Mouse (Mus musculus) megakaryocyte, adult 5-6 weeks (primary cell): ENCODE results near the gene H2al1f. TPM values are rescaled to one million over a fixed set of nuclear protein-coding genes. Genes with fewer than 3 reads are reported as not detected.
"Not testable (repeated sequence)": the region's sequence is repeated elsewhere in the genome, so short reads cannot be mapped to it uniquely, and the experiment has no call there.

Source experiments
- ATAC-seq: 2 replicates; pipeline ENCODE4 v1.8.0; 2016; ENCODE audit warnings: mild to moderate bottlenecking, inconsistent platforms; ENCODE audit not compliant: poor library complexity, severe bottlenecking
- total RNA-seq, 2 experiments: library from RNA; stranded (forward) in 1 of 2; stranded (reverse) in 1 of 2; fragments of 153-499, 151-499 nt in 1 of 2; fragments of 221-1000, 200-1000 nt in 1 of 2; gene quantifications; 2 replicates each; pipeline versions ENCODE4 v1.2.3 to v1.2.4; 2015 to 2017

Gene H2al1f
- total RNA-seq (2015) (not detected in 2 replicates), total RNA-seq (2017) (not detected in 2 replicates)

- not testable (repeated sequence) for ATAC-seq
Observed at GRCm38 (mm10) chrX:11314858-11315257, at the start of gene H2al1f. Gene H2al1f, plus strand, starts transcription at chrX:11315158.

GRCm38 (mm10) chrX:11267791-11268190 lies 47.2 kb upstream of the H2al1f start:
- no peak for ATAC-seq

- no peak for ATAC-seq
Observed at GRCm38 (mm10) chrX:11269074-11269473, 45.9 kb upstream of the H2al1f start.

DNA sequence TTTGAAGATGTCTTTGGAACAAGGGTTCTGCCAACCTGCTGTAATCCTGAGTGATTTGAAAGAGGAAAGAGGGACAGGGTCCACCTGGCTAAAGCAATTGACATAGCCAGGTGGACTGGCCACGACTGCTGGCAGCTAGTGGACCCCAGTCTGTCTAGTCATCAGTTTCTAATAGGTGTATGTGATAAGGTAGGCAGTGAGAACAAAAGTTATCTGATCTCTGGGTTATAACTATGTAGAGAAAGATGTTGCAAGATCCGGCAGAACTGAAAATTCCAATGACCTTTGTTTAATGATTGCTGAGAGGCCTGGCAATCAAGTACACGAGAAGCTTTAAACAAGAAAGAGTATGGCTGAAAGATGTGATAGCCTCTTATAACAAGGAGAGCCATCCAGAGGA lies 41.8 kb upstream of the H2al1f start:
- no peak for ATAC-seq

- no peak for ATAC-seq
Observed at GRCm38 (mm10) chrX:11277083-11277482, 37.9 kb upstream of the H2al1f start.

DNA sequence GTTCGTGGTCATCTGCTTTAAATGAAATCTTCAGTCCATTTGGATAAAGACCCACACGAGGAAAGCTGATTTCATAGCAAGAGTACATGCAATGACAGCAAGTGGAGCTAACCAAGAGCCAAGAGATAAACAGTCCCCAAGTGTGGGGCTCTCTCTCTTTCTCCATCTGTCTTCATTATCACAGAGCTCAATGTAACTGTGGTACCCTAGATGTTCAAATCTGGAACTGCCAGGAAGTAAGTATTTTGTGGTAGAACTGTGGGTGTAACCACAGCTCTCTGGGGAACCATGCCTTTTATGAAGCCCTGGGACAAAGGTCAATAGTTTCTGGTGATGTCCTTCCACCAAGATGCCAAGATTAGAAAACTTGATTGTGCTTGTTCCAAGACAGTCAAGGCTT lies 34.2 kb upstream of the H2al1f start:
- no peak for ATAC-seq

DNA sequence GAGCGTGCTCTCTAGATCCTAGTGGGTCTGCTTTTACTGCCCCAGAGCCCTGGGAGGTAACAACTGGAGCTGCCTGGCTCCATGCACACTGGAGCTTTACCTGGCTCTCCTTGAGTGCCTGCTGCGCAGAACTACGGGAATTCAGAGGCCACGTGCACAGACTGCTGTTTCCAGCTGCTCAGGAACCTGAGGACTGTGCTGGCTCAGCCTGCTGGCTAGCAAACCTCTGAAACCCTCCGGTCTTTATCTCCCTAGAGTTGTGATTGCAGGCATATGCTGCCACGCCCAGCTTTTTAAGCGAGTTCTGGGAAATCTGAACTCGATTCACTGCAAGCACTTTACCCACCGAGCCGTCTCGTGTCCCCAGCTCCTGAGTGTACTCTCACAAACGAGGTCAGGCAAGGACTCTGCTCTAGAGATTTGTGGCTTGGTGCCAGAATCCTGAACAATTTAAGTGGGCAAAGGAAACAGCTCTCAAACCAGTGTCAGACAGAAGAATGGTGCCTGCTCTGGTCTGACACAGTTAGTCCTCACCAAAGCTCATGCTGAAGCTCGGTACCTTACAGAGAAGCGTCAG lies 26.6 kb upstream of the H2al1f start:
- no peak for ATAC-seq

DNA sequence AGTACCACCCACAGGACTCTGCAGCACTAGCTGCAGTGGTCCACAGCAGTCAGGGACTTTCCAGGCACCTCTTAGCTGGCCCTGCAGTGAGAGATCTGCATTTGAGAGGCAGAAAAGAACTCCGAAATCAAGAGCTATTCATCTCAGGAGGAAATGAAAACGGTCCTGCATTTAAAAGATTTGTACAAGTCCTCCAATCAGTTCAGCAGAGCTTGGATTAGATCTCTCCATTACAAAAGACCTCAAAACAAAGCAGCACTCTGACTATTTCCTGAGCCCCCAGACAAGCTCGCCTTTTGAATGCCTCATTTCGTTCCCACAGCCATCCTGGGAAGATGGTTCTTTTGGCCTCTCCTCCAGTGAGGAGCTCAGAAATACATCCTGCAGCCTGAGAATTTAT lies 25.7 kb upstream of the H2al1f start:
- no peak for ATAC-seq

- ATAC-seq = not testable (repeated sequence)
Observed at GRCm38 (mm10) chrX:11298957-11299356, 16.0 kb upstream of the H2al1f start, which contains the start of gene H2al1a. Gene H2al1a, plus strand, starts transcription at chrX:11299257.

DNA sequence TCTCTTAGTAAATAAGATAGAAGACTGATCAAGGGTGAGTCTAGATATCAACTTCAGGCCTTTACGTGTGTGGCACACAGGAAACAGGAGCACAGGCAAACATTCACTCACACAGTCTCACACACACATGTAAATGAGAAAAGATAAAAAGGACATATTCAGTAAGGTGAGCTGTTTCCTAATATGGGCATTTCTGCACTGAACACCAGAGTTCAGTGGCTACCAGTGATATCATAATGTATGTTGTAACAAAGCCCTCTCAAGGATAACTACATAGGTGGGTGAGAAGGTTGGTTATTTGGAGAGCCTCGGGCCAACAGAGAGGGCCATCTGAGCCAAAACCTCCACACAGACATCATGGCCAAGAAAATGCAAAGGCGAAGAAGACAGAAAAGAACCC lies 12.8 kb upstream of the H2al1f start, which contains the start of gene H2al1b:
TSS of gene H2al1b (plus strand) at position 301 of the 400 bp plus-strand sequence.
- ATAC-seq = not testable (repeated sequence)

DNA sequence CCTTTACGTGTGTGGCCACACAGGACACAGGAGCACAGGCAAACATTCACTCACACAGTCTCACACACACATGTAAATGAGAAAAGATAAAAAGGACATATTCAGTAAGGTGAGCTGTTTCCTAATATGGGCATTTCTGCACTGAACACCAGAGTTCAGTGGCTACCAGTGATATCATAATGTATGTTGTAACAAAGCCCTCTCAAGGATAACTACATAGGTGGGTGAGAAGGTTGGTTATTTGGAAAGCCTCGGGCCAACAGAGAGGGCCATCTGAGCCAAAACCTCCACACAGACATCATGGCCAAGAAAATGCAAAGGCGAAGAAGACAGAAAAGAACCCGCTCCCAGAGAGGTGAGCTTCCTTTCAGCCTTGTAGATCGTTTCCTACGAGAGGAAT lies 9.6 kb upstream of the H2al1f start, which contains the start of gene H2al1c:
TSS of gene H2al1c (plus strand) at position 301 of the 400 bp plus-strand sequence.
- not testable (repeated sequence) for ATAC-seq

- not testable (repeated sequence) for ATAC-seq
Observed at GRCm38 (mm10) chrX:11308524-11308923, 6.4 kb upstream of the H2al1f start, which contains the start of gene H2al1d. Gene H2al1d, plus strand, starts transcription at chrX:11308824.

GRCm38 (mm10) chrX:11311634-11312033 lies 3.3 kb upstream of the H2al1f start, which contains the start of gene H2al1e:
Gene H2al1e, plus strand, starts transcription at chrX:11311934.
- ATAC-seq = not testable (repeated sequence)

GRCm38 (mm10) chrX:11317956-11318355 lies 3.0 kb downstream of the H2al1f start, which contains the start of gene H2al1g:
Gene H2al1g, plus strand, starts transcription at chrX:11318256.
- not testable (repeated sequence) for ATAC-seq

DNA sequence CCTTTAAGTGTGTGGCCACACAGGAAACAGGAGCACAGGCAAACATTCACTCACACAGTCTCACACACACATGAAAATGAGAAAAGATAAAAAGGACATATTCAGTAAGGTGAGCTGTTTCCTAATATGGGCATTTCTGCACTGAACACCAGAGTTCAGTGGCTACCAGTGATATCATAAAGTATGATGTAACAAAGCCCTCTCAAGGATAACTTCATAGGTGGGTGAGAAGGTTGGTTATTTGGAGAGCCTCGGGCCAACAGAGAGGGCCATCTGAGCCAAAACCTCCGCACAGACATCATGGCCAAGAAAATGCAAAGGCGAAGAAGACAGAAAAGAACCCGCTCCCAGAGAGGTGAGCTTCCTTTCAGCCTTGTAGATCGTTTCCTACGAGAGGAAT lies 6.2 kb downstream of the H2al1f start, which contains the start of gene H2al1h:
TSS of gene H2al1h (plus strand) at position 301 of the 400 bp plus-strand sequence.
- ATAC-seq = not testable (repeated sequence)

- not testable (repeated sequence) for ATAC-seq
Observed at GRCm38 (mm10) chrX:11324359-11324758, 9.4 kb downstream of the H2al1f start, which contains the start of gene H2al1i. Gene H2al1i, plus strand, starts transcription at chrX:11324659.

- ATAC-seq = not testable (repeated sequence)
Observed at GRCm38 (mm10) chrX:11327522-11327921, 12.6 kb downstream of the H2al1f start, which contains the start of gene H2al1j. Gene H2al1j, plus strand, starts transcription at chrX:11327822.

DNA sequence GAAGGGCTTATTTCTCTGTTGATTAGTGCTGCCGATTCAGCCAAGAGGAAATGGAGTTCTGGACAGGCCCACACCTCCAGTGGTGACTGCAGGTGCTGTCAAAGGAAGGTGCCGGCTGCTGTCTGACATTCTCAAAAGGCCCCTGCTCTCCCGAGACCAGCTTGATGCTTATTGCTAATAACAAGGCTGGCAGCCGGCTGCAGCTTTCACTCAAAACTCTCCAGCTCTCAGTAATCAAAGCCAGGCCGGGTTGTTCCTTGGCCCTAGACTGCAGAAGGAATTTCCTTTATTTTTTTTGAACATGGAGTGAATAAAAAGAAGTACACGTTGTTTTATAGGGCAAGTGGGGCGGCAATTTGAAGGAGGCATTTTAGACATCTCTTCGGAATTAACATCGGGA lies 30.8 kb downstream of the H2al1f start:
- ATAC-seq = no peak

GRCm38 (mm10) chrX:11346756-11347155 lies 31.8 kb downstream of the H2al1f start:
- ATAC-seq = no peak

DNA sequence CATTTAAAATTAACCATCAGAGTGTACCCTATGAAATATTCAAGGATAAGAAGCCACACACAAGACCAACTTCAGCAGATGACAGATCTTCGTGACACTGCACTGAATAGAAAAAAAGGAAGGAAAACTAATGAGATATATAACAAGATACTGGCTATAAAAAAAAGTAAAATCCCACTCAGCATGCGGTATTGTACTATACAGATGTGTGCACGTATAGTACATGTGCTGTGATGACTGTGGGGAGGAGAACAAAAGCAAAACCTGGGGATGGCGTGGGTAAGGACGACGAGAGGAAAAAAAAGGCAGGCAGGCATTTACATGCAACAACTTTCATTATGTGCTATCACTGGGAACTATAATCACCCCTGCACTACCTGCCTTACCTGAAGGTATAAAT lies 45.9 kb downstream of the H2al1f start:
- ATAC-seq = peak; percentile 36; the same call in 1 of the 2 replicates

DNA sequence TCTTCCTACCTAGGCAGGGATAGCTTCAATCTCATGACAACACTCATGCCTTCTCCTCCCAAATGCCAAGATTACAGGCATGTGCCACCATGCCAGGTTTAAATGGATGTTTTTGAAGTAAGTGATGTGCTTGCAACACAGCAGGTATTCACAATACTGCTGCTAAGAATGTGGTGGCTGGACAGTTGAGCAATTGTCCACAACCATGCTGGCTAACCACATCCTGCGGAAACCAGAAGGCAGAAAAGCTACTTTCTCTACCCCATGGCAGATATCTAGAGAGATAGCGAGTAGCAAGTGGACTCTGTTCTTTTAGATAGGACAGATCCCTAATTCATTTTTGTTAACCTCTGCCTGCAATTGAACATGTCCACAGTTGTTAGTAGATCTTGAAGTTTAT lies 46.3 kb downstream of the H2al1f start:
- ATAC-seq = peak; percentile 96

- no peak for ATAC-seq
Observed at GRCm38 (mm10) chrX:11363890-11364289, 48.9 kb downstream of the H2al1f start.
